ENCODE assay signal across 8 mouse cellular contexts in the genomic region with DNA sequence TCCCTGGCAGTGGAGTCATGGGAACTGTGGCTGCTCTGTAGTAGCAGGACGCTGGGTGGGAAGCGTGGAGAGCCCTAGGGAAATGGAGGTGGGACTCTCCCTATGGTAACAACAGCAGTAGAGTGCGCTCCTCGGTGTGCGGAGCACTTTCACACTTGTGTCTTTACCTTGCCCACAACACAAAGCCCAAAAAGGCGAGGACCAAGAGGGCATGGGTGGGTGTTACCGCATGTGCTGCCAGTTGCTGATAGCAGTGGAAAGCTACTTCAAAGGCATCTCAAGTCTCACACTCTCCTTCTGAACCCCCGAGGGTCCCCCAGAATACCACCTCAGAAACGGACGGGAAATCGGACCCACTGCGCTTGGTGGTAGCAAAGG. TPM values are rescaled to one million over a fixed set of nuclear protein-coding genes. Genes with fewer than 3 reads are reported as not detected.
DNase-seq lines count a peak whose midpoint lies in the region; ATAC-seq and TF ChIP-seq lines count a peak whose summit lies in the region.

No protein-coding gene starts in this region.

- peak overlapping the region; percentile 11; the same call in 1 of the 2 replicates for H3K4me3 ChIP-seq in kidney, embryonic 14.5 days (ENCODE audit: low read length)
- 0 out of 2 replicates have a peak overlapping the region, but pooled peaks have one; percentile 18 for H3K4me3 ChIP-seq in ES-Bruce4 (ENCODE audit: low read depth, low read length)
- H3K4me3 ChIP-seq in forebrain, embryonic 14.5 days (ENCODE audit: low read depth, low read length) = no peak overlapping the region
- no peak overlapping the region for H3K4me3 ChIP-seq in midbrain, embryonic 11.5 days (ENCODE audit: low read depth, low read length)
- no peak overlapping the region for H3K4me3 ChIP-seq in cerebellum, adult 2 months (replicated peaks; ENCODE audit: insufficient read depth, low read depth, low read length)

- no peak for DNase-seq in kidney, postnatal 4 days
- DNase-seq in forebrain, embryonic 14.5 days (ENCODE audit: low spot score) = no peak
- DNase-seq in midbrain, embryonic 11.5 days (ENCODE audit: low spot score, missing footprints) = no peak
- DNase-seq in cerebellum, adult 2 months = no peak
- no peak for DNase-seq in left cerebral cortex, postnatal 25 days (ENCODE audit: low spot score in 2 of 2)
- DNase-seq in gastrocnemius, postnatal 36 days = no peak

- H3K4me2 ChIP-seq in kidney, embryonic 14.5 days (replicated peaks; ENCODE audit: low read depth, low read length) = peak overlapping the region; percentile 37
- H3K4me2 ChIP-seq in forebrain, embryonic 14.5 days (ENCODE audit: low read length) = no peak overlapping the region
- peak overlapping the region; percentile 45 for H3K4me2 ChIP-seq in midbrain, embryonic 11.5 days

- peaks cover 34% of the 10 kb centered on the region for H3K4me1 ChIP-seq in kidney, embryonic 14.5 days (ENCODE audit: control insufficient read depth, insufficient read depth, low read length)
- peaks cover 15% of the 10 kb centered on the region for H3K4me1 ChIP-seq in ES-Bruce4 (ENCODE audit: control insufficient read depth, insufficient read depth, low read length)
- peaks cover 9% of the 10 kb centered on the region for H3K4me1 ChIP-seq in forebrain, embryonic 14.5 days (ENCODE audit: control insufficient read depth, insufficient read depth, low read length)
- H3K4me1 ChIP-seq in midbrain, embryonic 11.5 days (ENCODE audit: control insufficient read depth, insufficient read depth, low read length) = peaks cover 15% of the 10 kb centered on the region
- no peaks in the 10 kb centered on the region for H3K4me1 ChIP-seq in cerebellum, adult 2 months (ENCODE audit: control insufficient read depth, insufficient read depth, low read length)

- WGBS in kidney, embryonic 14.5 days = 34% methylated on average over 12 of the region's 12 CpGs
- WGBS in forebrain, embryonic 14.5 days = 41% methylated on average over 12 of the region's 12 CpGs
- WGBS in midbrain, embryonic 11.5 days = 45% methylated on average over 12 of the region's 12 CpGs
- WGBS in cerebellum, adult 2 months = 62% methylated on average over 12 of the region's 12 CpGs

- intact Hi-C loops in left cerebral cortex, postnatal 25 days (cut with DNase I) = no loop called here
- intact Hi-C loops in gastrocnemius, postnatal 36 days (cut with DNase I) = no loop called here

- no peak for ATAC-seq in kidney, embryonic 14.5 days (ENCODE audit: low FRiP score, low TSS enrichment)
- no peak for ATAC-seq in forebrain, embryonic 14.5 days
- no peak for ATAC-seq in midbrain, embryonic 11.5 days (ENCODE audit: low FRiP score)

- no peak for TF ChIP-seq POLR2A in ES-Bruce4 (IDR thresholded peaks at IDR 0.05; ENCODE audit: insufficient read depth, low read length)
- no peak for TF ChIP-seq POLR2A in cerebellum, adult 2 months (IDR thresholded peaks at IDR 0.05; ENCODE audit: borderline replicate concordance, insufficient read depth, low read length)

- TF ChIP-seq EP300 in ES-Bruce4 (IDR thresholded peaks at IDR 0.05; ENCODE audit: insufficient read depth, low read depth, low read length) = no peak

- no peak for TF ChIP-seq CTCF in ES-Bruce4 (IDR thresholded peaks at IDR 0.05; ENCODE audit: low read depth, low read length)
- no peak for TF ChIP-seq CTCF in cerebellum, adult 2 months (IDR thresholded peaks at IDR 0.05; ENCODE audit: borderline replicate concordance, insufficient read depth, low read depth, low read length)

- H3K36me3 ChIP-seq in kidney, embryonic 14.5 days (ENCODE audit: control insufficient read depth, insufficient read depth, low read length) = no peaks in the 10 kb centered on the region
- no peaks in the 10 kb centered on the region for H3K36me3 ChIP-seq in ES-Bruce4 (ENCODE audit: control insufficient read depth, insufficient read depth, low read length, poor library complexity, severe bottlenecking)
- no peaks in the 10 kb centered on the region for H3K36me3 ChIP-seq in forebrain, embryonic 14.5 days (ENCODE audit: control insufficient read depth, insufficient read depth, low read length)
- no peaks in the 10 kb centered on the region for H3K36me3 ChIP-seq in midbrain, embryonic 11.5 days (ENCODE audit: control insufficient read depth, insufficient read depth, low read length)

- no peaks in the 10 kb centered on the region for H3K9me3 ChIP-seq in kidney, embryonic 14.5 days (ENCODE audit: control insufficient read depth, low read length)
- no peaks in the 10 kb centered on the region for H3K9me3 ChIP-seq in ES-Bruce4 (replicated peaks; ENCODE audit: control insufficient read depth, insufficient read depth, low read length, poor library complexity, severe bottlenecking)
- no peaks in the 10 kb centered on the region for H3K9me3 ChIP-seq in forebrain, embryonic 14.5 days (replicated peaks; ENCODE audit: control insufficient read depth, low read length)
- H3K9me3 ChIP-seq in midbrain, embryonic 11.5 days (ENCODE audit: control insufficient read depth, low read length) = no peaks in the 10 kb centered on the region

- peak overlapping the region; percentile 83; the same call in 1 of the 2 replicates for H3K27ac ChIP-seq in kidney, embryonic 14.5 days (ENCODE audit: low read depth, low read length)
- H3K27ac ChIP-seq in ES-Bruce4 (ENCODE audit: insufficient read depth, low read length) = no peak overlapping the region
- H3K27ac ChIP-seq in forebrain, embryonic 14.5 days (ENCODE audit: low read depth, low read length) = no peak overlapping the region
- peak overlapping the region; percentile 86; the same call in 1 of the 2 replicates for H3K27ac ChIP-seq in midbrain, embryonic 11.5 days (ENCODE audit: low read depth, low read length)
- H3K27ac ChIP-seq in cerebellum, adult 2 months (ENCODE audit: insufficient read depth, low read length) = no peak overlapping the region

- H3K9ac ChIP-seq in kidney, embryonic 14.5 days (ENCODE audit: low read depth, low read length) = no peak overlapping the region
- H3K9ac ChIP-seq in ES-Bruce4 (ENCODE audit: low read depth, poor library complexity, severe bottlenecking) = no peak overlapping the region
- H3K9ac ChIP-seq in forebrain, embryonic 14.5 days (ENCODE audit: low read length) = peak overlapping the region; percentile 38
- peak overlapping the region; percentile 59 for H3K9ac ChIP-seq in midbrain, embryonic 11.5 days (ENCODE audit: low read length)

- no peaks in the 10 kb centered on the region for H3K27me3 ChIP-seq in kidney, embryonic 14.5 days (ENCODE audit: control insufficient read depth, insufficient read depth, low read length)
- no peaks in the 10 kb centered on the region for H3K27me3 ChIP-seq in ES-Bruce4 (ENCODE audit: control insufficient read depth, insufficient read depth, low read length, poor library complexity, severe bottlenecking)
- H3K27me3 ChIP-seq in forebrain, embryonic 14.5 days (replicated peaks; ENCODE audit: control insufficient read depth, insufficient read depth, low read length) = no peaks in the 10 kb centered on the region
- no peaks in the 10 kb centered on the region for H3K27me3 ChIP-seq in midbrain, embryonic 11.5 days (ENCODE audit: control insufficient read depth, insufficient read depth, low read length)
- no peaks in the 10 kb centered on the region for H3K27me3 ChIP-seq in cerebellum, adult 2 months (ENCODE audit: control insufficient read depth, insufficient read depth, low read length)

RNA-seq across cellular contexts. Expression of gene Ccr7, which starts 23.4 kb away (rescaled TPM):
- polyA plus RNA-seq in kidney, embryonic 14.5 days (2014; fragmentation: Nextera tagmentation; extraction: Ambion mirVana) = 0.13 TPM in 1 of 2 replicates, not detected in the other
- not detected in 2 replicates for polyA plus RNA-seq in ES-Bruce4 (2011; ENCODE audit: insufficient read depth, insufficient read length, low read depth, missing spikeins)
- polyA plus RNA-seq in forebrain, embryonic 14.5 days (2014; fragmentation: Nextera tagmentation; extraction: Ambion mirVana) = not detected in 2 replicates
- 0.41 TPM in 1 of 2 replicates, not detected in the other for polyA plus RNA-seq in midbrain, embryonic 11.5 days (2014; fragmentation: Nextera tagmentation; extraction: Ambion mirVana)
- polyA plus RNA-seq in cerebellum, adult 2 months (2012; rRNA removed) = 0.11 and 0.30 TPM in 2 replicates
- total RNA-seq in left cerebral cortex, postnatal 25 days (2021) = under 1 TPM in 1 of 2 experiments, not detected in 1; 0.16 TPM
- not detected for total RNA-seq in gastrocnemius, postnatal 36 days (2021)

RNA-seq across cellular contexts. Expression of gene Tns4, which starts 42.3 kb away (rescaled TPM):
- 0.11 and 0.20 TPM in 2 replicates for polyA plus RNA-seq in kidney, embryonic 14.5 days (2014; fragmentation: Nextera tagmentation; extraction: Ambion mirVana)
- 12.8 and 13.9 TPM in 2 replicates for polyA plus RNA-seq in ES-Bruce4 (2011; ENCODE audit: insufficient read depth, insufficient read length, low read depth, missing spikeins)
- polyA plus RNA-seq in forebrain, embryonic 14.5 days (2014; fragmentation: Nextera tagmentation; extraction: Ambion mirVana) = 0.08 TPM in 1 of 2 replicates, not detected in the other
- 0.23 and 0.67 TPM in 2 replicates for polyA plus RNA-seq in midbrain, embryonic 11.5 days (2014; fragmentation: Nextera tagmentation; extraction: Ambion mirVana)
- polyA plus RNA-seq in cerebellum, adult 2 months (2012; rRNA removed) = 0.18 and 0.25 TPM in 2 replicates
- total RNA-seq in left cerebral cortex, postnatal 25 days (2021) = under 1 TPM; 0.21 to 0.64 TPM
- total RNA-seq in gastrocnemius, postnatal 36 days (2021) = not detected

Comparison
In these comparisons a context has a peak if more than half of its experiments do, and no peak if none do; other contexts are left out.
1. H3K27ac ChIP-seq: peak in kidney, embryonic 14.5 days (single experiment) and midbrain, embryonic 11.5 days (single experiment); none in ES-Bruce4 (single experiment), forebrain, embryonic 14.5 days (single experiment) and cerebellum, adult 2 months (single experiment).
2. H3K4me3 ChIP-seq: peak in kidney, embryonic 14.5 days (single experiment) and ES-Bruce4 (single experiment); none in forebrain, embryonic 14.5 days (single experiment), midbrain, embryonic 11.5 days (single experiment) and cerebellum, adult 2 months (single experiment).
3. H3K9ac ChIP-seq: peak in forebrain, embryonic 14.5 days (single experiment) and midbrain, embryonic 11.5 days (single experiment); none in kidney, embryonic 14.5 days (single experiment) and ES-Bruce4 (single experiment).